Mouse (Mus musculus) midbrain, embryonic 16.5 days (tissue): Measurements from ENCODE around the gene Cecr2. TPM values are rescaled to one million over a fixed set of nuclear protein-coding genes. Genes with fewer than 3 reads are reported as not detected.

ENCODE experiments used
- ATAC-seq: fragments of 200-750 bp; cut with Nextera tagmentation; 2 replicates; pipeline ENCODE4 v1.8.0; 2017; ENCODE audit warnings: moderate TSS enrichment
- H3K27ac ChIP-seq: fragments of 300-500 bp; sonication (generic); 2 replicates; pipeline ENCODE4 v1.5.1; 2014; ENCODE audit warnings: mild to moderate bottlenecking, low read length, mixed read lengths
- H3K27me3 ChIP-seq: fragments of 300-500 bp; sonication (generic); 2 replicates; pipeline ENCODE4 v1.6.1; 2014; ENCODE audit warnings: low read depth, low read length, mixed read lengths; ENCODE audit not compliant: control insufficient read depth, insufficient read depth
- H3K36me3 ChIP-seq: fragments of 300-500 bp; sonication (generic); 2 replicates; pipeline ENCODE4 v1.6.1; 2014; ENCODE audit warnings: mild to moderate bottlenecking, low read length, moderate library complexity, mixed read lengths; ENCODE audit not compliant: control insufficient read depth, insufficient read depth
- H3K4me1 ChIP-seq: fragments of 300-500 bp; sonication (generic); 2 replicates; pipeline ENCODE4 v1.6.1; 2014; ENCODE audit warnings: mild to moderate bottlenecking, low read length, mixed read lengths; ENCODE audit not compliant: control insufficient read depth, insufficient read depth
- H3K4me2 ChIP-seq: fragments of 300-500 bp; sonication (generic); 2 replicates; pipeline ENCODE4 v1.6.1; 2014; ENCODE audit warnings: mild to moderate bottlenecking, low read length, mixed read lengths
- H3K4me3 ChIP-seq: fragments of 300-500 bp; sonication (generic); 2 replicates; pipeline ENCODE4 v1.5.1; 2014; ENCODE audit warnings: low read depth, mild to moderate bottlenecking, low read length, moderate library complexity, mixed read lengths
- H3K9ac ChIP-seq: fragments of 300-500 bp; sonication (generic); 2 replicates; pipeline ENCODE4 v1.6.1; 2014; ENCODE audit warnings: low read depth, low read length, mixed read lengths
- H3K9me3 ChIP-seq: fragments of 300-500 bp; sonication (generic); replicated peaks from 2 replicates; pipeline ENCODE4 v1.6.1; 2014; ENCODE audit warnings: mild to moderate bottlenecking, low read length, mixed read lengths; ENCODE audit not compliant: control insufficient read depth, poor library complexity, severe bottlenecking
- WGBS: fragments of 180-500 bp; shearing (Covaris S2); extraction: QIAGEN DNeasy Blood & Tissue Kit; methylation state at CpG from one replicate; pipeline ENCODE4 v1.1.7; 2014; 5-methylcytosine and 5-hydroxymethylcytosine counted together
- polyA plus RNA-seq: library from polyadenylated mRNA; unstranded; fragments of >200 nt; fragmentation: Nextera tagmentation; extraction: Ambion mirVana; gene quantifications from 2 replicates; pipeline ENCODE4 v1.2.1, GENCODE M21; 2015

Gene Cecr2
- polyA plus RNA-seq, 1 experiment from 2014 or later = 1.3 TPM

- 17% methylated on average over 5 of the region's 5 CpGs for WGBS
- peaks cover 11% of the 10 kb centered on the region for H3K4me1 ChIP-seq
- peak; percentile 83 for ATAC-seq
- H3K9me3 ChIP-seq = no peaks in the 10 kb centered on the region
- peak within 1 kb of the TSS; percentile 74 for H3K27ac ChIP-seq
- no peaks in the 10 kb centered on the region for H3K36me3 ChIP-seq
- H3K27me3 ChIP-seq = no peaks in the 10 kb centered on the region
- H3K4me2 ChIP-seq = peak within 1 kb of the TSS; percentile 33
- no peak within 1 kb of the TSS for H3K9ac ChIP-seq
- no peak within 1 kb of the TSS for H3K4me3 ChIP-seq
Measured at GRCm38 (mm10) chr6:120773149-120773628, 107.0 kb downstream of the Cecr2 start, which contains the start of gene Slc25a18. TSS of gene Slc25a18 (plus strand) at chr6:120773578.

- peak overlapping the region; percentile 33 for H3K4me2 ChIP-seq
- no peak overlapping the region for H3K4me3 ChIP-seq
- no peaks in the 10 kb centered on the region for H3K36me3 ChIP-seq
- H3K9ac ChIP-seq = no peak overlapping the region
- no peak for ATAC-seq
- H3K27me3 ChIP-seq = no peaks in the 10 kb centered on the region
- peaks cover 11% of the 10 kb centered on the region for H3K4me1 ChIP-seq
- 40% methylated on average over 6 of the region's 6 CpGs for WGBS
- H3K27ac ChIP-seq = peak overlapping the region; percentile 74
- no peaks in the 10 kb centered on the region for H3K9me3 ChIP-seq
Measured at GRCm38 (mm10) chr6:120773763-120774162, 107.6 kb downstream of the Cecr2 start.

- Histone ChIP-seq H3K4me1 (peaks cover 11% of the 10 kb centered on the region), H3K27me3 (no peaks in the 10 kb centered on the region), H3K4me2 (no peak overlapping the region), H3K9ac (no peak overlapping the region), H3K4me3 (no peak overlapping the region), H3K9me3 (no peaks in the 10 kb centered on the region), H3K27ac (no peak overlapping the region), H3K36me3 (no peaks in the 10 kb centered on the region)
- 84% methylated on average over 3 of the region's 3 CpGs for WGBS
- ATAC-seq = no peak
Measured at GRCm38 (mm10) chr6:120776286-120776685, 110.1 kb downstream of the Cecr2 start.

- H3K27ac ChIP-seq = no peak overlapping the region
- no peaks in the 10 kb centered on the region for H3K9me3 ChIP-seq
- ATAC-seq = no peak
- H3K4me2 ChIP-seq = no peak overlapping the region
- no peaks in the 10 kb centered on the region for H3K27me3 ChIP-seq
- no peak overlapping the region for H3K4me3 ChIP-seq
- H3K36me3 ChIP-seq = no peaks in the 10 kb centered on the region
- 88% methylated on average over 9 of the region's 9 CpGs for WGBS
- H3K9ac ChIP-seq = no peak overlapping the region
- H3K4me1 ChIP-seq = peaks cover 11% of the 10 kb centered on the region
Measured at GRCm38 (mm10) chr6:120777533-120777932, 111.4 kb downstream of the Cecr2 start.

- 67% methylated on average over 3 of the region's 3 CpGs for WGBS
- Histone ChIP-seq H3K9ac (no peak overlapping the region), H3K27ac (no peak overlapping the region), H3K4me2 (no peak overlapping the region), H3K36me3 (no peaks in the 10 kb centered on the region), H3K4me3 (no peak overlapping the region), H3K9me3 (no peaks in the 10 kb centered on the region), H3K27me3 (no peaks in the 10 kb centered on the region), H3K4me1 (peaks cover 7% of the 10 kb centered on the region)
- no peak for ATAC-seq
Measured at GRCm38 (mm10) chr6:120778226-120778625, 112.1 kb downstream of the Cecr2 start.

- no peaks in the 10 kb centered on the region for H3K36me3 ChIP-seq
- ATAC-seq = no peak
- WGBS = 82% methylated on average over 2 of the region's 2 CpGs
Measured at GRCm38 (mm10) chr6:120782948-120783347, 116.8 kb downstream of the Cecr2 start.

GRCm38 (mm10) chr6:120784351-120784750 is 118.2 kb downstream of the Cecr2 start:
- ATAC-seq = no peak
- no peak overlapping the region for H3K4me3 ChIP-seq
- no peaks in the 10 kb centered on the region for H3K27me3 ChIP-seq
- WGBS = 49% methylated on average over 7 of the region's 7 CpGs
- H3K9me3 ChIP-seq = no peaks in the 10 kb centered on the region
- H3K36me3 ChIP-seq = no peaks in the 10 kb centered on the region
- no peak overlapping the region for H3K4me2 ChIP-seq
- 0 out of 2 replicates have a peak overlapping the region, but pooled peaks have one; percentile 10 for H3K9ac ChIP-seq
- no peak overlapping the region for H3K27ac ChIP-seq
- H3K4me1 ChIP-seq = peaks cover 4% of the 10 kb centered on the region; the same call in 1 of the 2 replicates

More at GRCm38 (mm10) chr6:120782948-120783347, 116.8 kb downstream of the Cecr2 start:
- Histone ChIP-seq H3K4me3 (no peak overlapping the region), H3K4me2 (no peak overlapping the region), H3K27ac (no peak overlapping the region), H3K9me3 (no peaks in the 10 kb centered on the region), H3K9ac (no peak overlapping the region), H3K27me3 (no peaks in the 10 kb centered on the region), H3K4me1 (peaks cover 4% of the 10 kb centered on the region; the same call in 1 of the 2 replicates)

- H3K9me3 ChIP-seq = no peaks in the 10 kb centered on the region
- no peak overlapping the region for H3K4me2 ChIP-seq
- no peak overlapping the region for H3K4me3 ChIP-seq
- 87% methylated on average over 5 of the region's 5 CpGs for WGBS
- no peak overlapping the region for H3K27ac ChIP-seq
- no peak overlapping the region for H3K9ac ChIP-seq
- H3K36me3 ChIP-seq = peaks cover 11% of the 10 kb centered on the region
- no peak for ATAC-seq
- H3K4me1 ChIP-seq = peaks cover 4% of the 10 kb centered on the region; the same call in 1 of the 2 replicates
- H3K27me3 ChIP-seq = no peaks in the 10 kb centered on the region
Measured at GRCm38 (mm10) chr6:120788068-120788607, 122.0 kb downstream of the Cecr2 start.

GRCm38 (mm10) chr6:120788904-120789303 is 122.7 kb downstream of the Cecr2 start:
- no peaks in the 10 kb centered on the region for H3K9me3 ChIP-seq
- H3K4me3 ChIP-seq = no peak overlapping the region
- peaks cover 18% of the 10 kb centered on the region for H3K36me3 ChIP-seq
- H3K27ac ChIP-seq = no peak overlapping the region
- peaks cover 4% of the 10 kb centered on the region; the same call in 1 of the 2 replicates for H3K4me1 ChIP-seq
- no peak overlapping the region for H3K9ac ChIP-seq
- no peak for ATAC-seq
- H3K27me3 ChIP-seq = no peaks in the 10 kb centered on the region
- H3K4me2 ChIP-seq = no peak overlapping the region
